Mouse (Mus musculus) CD4-positive, CD25-positive, alpha-beta regulatory T cell, adult 4 months (primary cell): ENCODE results near the gene Lysmd1. TPM values are rescaled to one million over a fixed set of nuclear protein-coding genes. Genes with fewer than 3 reads are reported as not detected.
"Not testable (repeated sequence)": the region's sequence is repeated elsewhere in the genome, so short reads cannot be mapped to it uniquely, and the experiment has no call there.

ENCODE experiments used
- ATAC-seq: one replicate; pipeline ENCODE4 v1.8.0; 2017
- polyA plus RNA-seq, 2 experiments: library from polyadenylated mRNA; unstranded; fragments of 100-300 nt; shearing (Covaris generic); gene quantifications; one replicate each; pipeline ENCODE4 v1.2.1; 2017

Lysmd1 gene
- 10 to 100 TPM; 25.4 to 43.9 TPM for polyA plus RNA-seq

DNA sequence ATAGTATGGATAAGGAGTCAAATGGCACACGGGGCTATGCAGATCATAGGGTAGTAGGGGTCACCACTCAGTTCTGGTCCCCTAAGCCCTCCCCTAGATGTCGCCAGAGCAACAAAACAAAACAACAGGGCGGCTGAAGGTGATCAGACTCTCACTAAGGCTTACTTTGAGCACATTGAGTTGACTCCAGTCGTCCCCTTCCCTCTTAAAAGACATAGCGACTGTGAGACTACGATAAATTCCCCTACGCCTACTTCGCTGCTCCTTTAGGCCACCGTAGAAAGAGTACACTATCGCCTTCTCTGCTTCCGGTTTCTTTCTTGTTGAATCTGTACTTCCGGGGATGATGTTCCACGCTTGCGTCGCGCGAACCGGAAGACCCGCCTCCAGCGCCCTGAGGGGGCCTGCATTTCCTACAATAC is at the start of gene Lysmd1, which contains the start of gene Scnm1:
Gene Lysmd1 (plus strand): TSS at position 409 of the 422 bp plus-strand sequence.
Gene Scnm1 (minus strand): TSS at position 332 of the 422 bp plus-strand sequence.
- ATAC-seq = peak; percentile 84

DNA sequence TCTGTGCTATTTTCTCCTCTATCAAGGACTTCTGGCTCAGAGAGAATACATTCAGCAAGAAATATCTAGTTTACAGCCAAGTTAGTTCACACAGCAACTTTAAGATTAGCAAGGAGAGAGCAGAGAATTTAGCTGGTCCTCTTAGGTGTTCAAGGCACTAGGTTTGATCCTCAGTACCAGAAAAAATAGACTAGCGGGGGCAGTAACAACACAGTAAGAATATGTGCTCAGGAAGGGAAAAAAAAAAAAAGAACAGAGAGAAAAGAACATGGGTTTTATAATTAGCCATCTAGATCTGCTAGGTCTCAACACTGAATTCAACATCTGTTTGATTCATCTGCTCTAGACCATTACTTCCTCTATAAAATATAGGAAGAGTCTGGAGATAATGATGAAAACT is 45.8 kb upstream of the Lysmd1 start:
- ATAC-seq = no peak

DNA sequence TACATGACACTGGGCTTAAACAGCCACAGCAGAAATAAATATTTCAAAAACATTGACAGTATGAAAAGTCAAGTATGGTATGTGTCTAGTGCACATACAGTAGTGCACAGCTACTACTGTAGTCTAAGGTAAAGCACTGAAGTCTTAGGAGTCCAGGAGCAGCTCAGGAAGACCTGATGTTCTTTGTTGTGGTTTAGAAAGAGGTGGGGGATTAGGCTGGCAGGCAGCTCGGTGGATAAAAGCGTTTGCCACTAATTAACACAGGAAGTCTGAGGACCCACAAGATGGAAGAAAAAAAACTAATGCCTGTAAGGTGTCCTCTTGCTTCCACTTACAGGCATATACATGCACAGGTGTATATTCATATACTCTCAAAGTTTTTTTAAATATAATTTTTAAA is 33.0 kb upstream of the Lysmd1 start:
- peak; percentile 68 for ATAC-seq

DNA sequence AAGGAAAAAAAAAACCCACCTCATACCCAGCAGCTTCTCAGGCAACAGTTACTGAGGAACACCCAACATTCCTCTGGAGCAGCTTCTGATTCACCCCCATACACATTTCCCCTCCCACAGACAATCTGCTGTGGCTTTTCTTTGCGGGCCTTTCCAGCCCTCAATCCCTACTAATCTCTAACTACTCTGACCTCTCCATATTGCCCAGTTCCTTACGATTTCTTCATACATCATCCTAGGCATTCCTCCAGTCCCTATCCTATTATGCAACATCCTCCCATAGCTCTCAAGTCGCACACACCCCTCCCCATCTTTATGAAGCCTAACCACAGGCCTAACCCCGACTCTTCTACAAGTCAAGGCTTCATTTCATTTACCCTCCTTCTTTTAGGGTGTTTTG is 28.8 kb upstream of the Lysmd1 start:
- no peak for ATAC-seq

DNA sequence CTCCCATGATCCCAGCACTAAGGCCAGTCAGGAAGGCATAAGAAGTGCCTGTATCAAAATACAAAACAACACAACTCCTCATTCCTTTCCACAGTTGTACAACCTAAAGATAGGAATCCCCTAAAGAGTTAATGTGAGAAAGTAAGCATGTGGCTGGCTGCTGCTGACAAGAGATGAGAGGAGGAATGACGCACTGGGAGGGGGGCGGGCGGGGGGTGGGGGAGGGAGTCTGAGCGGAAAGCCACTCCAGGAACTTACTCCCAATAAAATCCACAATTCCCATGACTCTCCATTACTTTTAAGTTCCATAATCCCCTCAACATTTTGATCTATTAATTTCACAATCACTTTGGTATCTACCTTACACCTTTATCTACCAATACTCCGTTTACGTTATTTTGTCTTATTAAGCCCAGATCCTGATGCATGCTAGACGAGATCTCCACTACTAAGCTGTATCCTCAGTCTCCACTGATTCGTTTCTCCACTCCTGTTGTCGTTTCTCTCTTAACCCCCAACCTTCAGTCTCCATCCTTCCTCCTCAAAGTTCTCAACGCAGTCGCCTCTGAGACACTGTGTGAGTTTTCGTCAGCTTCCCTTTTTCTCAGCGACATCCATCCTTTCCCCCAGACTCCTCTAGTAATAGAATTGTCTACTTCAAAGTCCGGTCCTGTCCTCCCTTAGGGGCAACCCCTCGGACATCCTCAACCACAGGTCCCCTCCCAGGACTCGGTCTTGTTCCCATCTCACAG is 28.1 kb upstream of the Lysmd1 start:
- no peak for ATAC-seq

DNA sequence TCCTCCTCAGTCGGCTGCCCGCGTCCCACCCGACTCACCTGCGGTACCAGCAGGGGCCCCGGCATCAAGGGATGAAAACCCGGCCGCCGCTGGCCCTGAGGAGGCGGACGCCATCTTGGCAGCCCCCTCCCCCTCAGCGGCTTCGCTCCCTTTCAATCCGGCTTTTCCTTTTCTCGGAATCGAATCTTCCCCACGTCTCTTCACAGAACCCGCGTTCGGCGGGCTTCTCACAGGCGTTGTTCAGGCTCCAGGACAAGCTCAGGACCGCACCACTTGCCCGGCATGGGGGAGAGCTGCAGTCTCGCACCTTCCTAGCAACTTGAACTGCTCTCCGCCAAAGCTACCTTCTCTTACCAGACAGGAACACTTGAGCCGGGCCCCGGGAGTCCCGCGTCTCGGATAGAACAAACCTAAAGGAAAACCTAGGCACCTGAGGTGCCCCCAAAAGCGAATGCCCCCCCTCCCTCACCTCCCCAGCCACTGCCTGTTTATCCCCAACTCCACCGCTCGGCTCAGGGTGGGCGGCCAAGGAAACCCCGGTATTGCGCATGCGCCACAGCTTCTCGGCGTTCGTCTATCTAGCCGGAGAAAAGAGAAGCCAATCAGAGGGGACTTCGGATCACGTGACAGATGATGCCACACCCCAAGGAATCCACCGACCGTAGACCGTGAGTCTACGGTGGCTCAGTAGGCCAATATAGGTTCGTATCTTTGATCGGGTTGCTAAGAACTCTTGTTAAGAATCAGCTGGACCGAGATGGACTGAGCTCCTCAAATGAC is 27.4 kb upstream of the Lysmd1 start, which contains the start of gene Pip5k1a:
Gene Pip5k1a (minus strand): TSS at position 593 of the 780 bp plus-strand sequence.
- peak; percentile 84 for ATAC-seq

DNA sequence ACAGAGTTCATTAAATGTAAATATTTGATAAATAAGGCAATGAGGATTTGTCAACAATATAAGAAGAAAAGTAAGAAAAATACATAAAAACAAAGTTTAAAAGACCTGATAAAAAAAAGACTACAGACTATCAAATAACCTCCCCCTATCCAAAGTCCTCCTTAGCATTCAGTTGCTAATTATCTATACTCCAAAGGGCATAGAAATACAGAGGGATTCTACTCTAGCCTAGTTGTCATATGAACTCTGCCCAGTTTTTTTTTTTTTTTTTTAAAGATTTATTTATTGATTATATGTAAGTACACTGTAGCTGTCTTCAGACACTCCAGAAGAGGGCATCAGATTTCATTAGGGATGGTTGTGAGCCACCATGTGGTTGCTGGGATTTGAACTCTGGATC is 26.6 kb upstream of the Lysmd1 start:
- ATAC-seq = not testable (repeated sequence)

DNA sequence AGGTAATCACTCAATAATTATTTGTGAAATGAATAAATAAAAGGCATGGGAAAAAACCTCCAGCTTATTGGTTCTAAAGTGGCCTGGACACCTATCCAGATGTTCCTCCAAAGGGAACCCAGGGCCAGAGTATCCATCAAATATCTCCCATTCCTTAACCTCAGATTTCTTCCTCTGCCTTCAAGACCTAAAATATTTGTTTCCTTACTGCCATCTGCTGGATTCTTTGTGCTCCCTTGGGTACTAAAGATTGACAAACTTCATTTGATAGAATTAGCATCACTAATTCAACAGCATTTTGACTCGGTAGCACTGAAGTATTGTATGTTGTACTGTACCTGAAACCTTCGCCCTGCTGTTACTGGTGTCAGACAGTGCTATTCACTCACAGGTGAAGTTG is 26.0 kb upstream of the Lysmd1 start:
- no peak for ATAC-seq

DNA sequence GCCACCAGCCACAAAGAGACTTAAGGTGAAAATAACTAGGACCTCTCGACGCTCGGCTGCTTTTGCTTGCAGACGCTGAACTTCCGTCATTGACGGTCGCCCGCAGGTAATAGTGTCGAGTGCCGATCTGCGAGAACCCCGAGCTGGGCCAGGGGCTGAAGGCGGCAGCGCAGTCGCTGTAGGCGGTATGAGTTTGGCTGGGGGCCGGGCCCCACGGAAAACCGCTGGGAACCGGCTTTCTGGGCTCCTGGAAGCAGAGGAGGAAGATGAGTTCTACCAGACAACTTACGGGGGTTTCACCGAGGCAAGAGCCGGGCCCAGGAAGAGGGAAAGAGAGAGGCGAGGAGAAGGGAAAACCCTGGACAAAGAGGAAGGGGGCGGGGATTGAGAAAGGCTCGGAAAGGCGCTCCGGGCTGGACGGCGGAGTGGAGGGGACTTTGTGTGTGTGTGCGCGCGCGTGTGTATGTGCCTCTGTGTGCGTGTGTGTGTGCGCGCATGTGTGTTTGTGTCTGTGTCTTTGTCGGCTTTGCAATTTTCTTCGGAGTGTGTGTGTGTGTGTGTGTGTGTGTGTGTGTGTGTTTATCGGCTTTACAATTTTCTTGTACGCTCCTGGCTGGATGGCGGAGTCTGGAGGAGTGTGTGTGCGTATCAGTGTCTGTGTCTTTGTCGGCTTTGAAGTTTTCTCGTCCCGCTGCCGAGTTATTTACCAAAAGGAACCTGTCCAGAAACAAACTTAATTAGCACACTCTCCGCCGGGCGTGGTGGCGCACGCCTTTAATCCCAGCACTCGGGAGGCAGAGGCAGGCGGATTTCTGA is 22.8 kb upstream of the Lysmd1 start, which contains the start of gene Vps72:
Gene Vps72 (plus strand): TSS at position 112 of the 816 bp plus-strand sequence.
- ATAC-seq = peak; percentile 79

DNA sequence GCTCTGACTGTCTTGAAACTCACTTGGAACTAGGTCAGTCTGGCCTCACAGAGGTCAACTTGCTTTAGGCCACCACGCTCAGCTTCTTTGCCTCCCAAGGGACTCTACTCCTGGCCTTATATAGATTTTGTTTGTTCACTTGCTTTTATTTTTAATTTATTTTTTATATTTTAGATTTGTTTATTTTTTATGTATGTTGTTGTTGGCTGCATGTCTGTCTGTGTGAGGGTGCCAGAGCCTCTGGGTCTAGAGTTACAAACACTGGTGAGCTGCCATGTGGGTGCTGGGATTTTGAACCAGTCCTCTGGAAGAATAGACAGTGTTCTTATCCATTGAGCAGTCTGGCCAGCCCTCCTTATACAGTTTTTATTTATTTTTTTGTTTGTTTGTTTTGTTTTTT is 21.1 kb upstream of the Lysmd1 start:
- no peak for ATAC-seq

DNA sequence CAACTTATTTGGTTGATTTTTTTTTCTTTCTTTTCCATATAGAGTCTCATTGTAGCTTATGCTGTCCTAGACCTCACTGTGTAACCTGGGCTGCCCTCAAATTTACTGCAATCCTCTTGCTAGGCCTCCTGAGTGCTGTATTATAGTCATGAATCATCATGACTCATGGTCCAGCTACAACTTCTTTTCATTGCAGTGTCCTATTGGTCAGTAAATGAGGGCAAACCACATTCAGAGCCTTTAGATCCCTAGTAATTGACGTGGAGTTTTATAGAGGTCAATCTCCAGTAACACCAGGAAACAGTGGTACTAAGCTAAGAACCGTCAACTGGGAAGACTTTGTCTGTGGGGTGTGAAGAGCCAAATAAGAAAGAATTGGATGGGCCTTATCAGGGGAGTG is 16.1 kb upstream of the Lysmd1 start:
- no peak for ATAC-seq

DNA sequence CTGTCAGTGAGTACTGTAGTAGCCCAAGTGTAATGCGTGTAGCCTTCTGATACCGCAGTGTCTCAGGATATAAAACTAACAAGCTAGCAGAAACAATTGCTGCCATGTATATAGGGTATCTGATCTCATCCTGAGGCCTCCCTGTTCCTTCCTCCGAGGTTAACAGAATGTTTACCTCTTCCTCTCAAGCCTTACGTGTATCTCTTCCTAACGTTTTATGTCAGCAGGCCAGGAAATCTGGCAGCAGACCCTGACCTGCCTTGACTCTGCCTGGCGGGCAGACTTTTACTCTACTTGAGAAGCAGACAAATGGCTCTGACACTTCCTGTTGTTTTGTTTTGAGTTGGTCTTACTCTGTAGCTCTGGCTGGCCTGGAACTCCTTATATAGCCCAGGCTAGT is 12.3 kb upstream of the Lysmd1 start:
- no peak for ATAC-seq

DNA sequence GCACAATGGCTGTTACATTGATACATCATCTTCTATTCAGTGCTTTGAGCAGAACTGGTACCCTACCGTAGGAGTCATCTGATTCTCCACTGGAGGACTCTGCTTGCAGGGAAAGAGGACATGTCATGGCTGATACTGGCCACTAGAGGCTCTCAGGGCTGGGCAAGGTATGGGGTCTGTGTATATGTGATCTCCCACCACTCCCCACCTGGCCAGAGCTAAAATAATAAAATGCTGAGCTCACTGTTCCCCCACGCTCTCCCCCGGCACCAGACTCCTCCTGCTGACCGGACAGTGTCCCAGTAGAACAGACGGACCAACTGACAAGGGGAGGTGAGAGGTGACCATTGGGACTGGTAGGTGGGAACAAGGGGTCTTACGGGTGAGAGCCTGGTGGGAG is 9.6 kb upstream of the Lysmd1 start, which contains the start of gene Tmod4:
Gene Tmod4 (plus strand): TSS at position 231 of the 400 bp plus-strand sequence.
- ATAC-seq = peak; percentile 63

DNA sequence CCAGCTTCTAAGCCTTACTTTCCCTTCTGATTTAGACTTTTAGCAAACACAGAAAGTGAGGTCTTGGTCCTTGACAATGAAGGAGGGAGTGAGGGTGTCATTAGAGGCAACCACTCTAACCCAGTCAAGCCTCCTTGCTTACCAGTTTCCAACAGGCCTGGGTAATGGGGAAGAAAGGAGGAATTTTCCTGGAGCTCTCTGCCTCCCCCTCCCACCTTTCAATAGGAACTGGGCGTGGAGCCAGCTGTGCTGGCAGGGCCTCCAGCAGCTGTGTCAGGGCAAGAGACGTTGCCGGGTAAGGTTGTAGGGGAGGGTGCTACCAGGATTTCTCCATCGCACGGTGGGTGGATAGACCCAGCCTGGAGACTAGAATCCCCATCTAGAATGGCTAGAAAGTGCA is 8.9 kb upstream of the Lysmd1 start:
- no peak for ATAC-seq

DNA sequence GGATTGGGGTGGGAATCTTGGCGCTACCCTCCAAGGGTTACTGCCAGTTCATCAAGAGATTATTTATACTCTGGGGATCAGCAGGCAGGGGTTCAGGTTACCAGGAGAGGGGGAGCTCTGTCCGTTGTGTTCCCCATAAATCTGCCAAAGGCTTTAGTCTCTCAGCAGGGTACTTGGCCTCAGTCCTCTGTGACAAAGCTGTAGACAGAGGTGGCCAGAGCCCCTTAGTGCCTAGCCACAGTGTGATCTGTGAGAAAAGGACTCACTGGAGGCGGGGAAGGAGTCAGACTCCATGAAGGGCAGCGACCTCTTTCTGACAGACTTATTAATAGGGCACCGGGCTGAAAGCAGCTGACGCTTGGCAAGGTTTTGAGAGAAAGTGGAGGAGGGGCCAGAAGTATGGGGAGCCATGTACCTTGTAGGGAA is 4.6 kb upstream of the Lysmd1 start:
- no peak for ATAC-seq

DNA sequence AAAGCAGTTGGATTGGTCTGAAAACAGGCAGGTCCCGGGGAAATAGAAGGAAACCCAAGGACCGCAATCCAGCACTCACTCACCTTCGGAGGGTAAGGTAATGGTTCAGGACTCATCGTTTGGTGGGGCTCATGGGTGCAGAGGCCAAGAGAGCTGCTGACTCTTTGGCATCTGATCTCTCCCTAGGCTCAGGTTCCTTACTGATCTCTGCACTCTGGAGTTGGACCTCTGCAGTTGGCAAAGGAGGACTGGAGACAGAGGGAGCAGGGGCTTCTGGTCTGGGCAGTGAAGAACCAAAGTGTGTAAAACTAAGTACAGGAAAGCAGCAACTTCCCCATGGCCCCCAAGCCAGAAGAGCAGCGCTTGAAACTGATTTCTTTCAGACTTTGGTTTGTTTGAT is 3.8 kb upstream of the Lysmd1 start:
- no peak for ATAC-seq

DNA sequence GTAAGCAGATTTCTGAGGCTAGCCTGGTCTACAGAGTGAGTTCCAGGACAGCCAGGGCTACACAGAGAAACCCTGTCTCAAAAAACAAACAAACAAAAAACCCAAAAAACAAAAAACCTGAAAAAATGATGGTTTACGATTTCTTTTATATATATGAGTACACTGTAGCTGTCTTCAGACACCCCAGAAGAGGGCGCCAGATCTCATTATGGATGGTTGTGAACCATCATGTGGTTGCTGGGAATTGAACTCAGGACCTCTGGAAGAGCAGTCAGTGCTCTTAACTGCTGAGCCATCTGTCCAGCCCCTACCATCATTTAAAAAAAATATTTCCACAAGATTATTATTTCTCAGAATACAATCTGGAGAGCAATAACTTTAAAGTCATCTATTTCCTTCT is 1.5 kb upstream of the Lysmd1 start:
- not testable (repeated sequence) for ATAC-seq

DNA sequence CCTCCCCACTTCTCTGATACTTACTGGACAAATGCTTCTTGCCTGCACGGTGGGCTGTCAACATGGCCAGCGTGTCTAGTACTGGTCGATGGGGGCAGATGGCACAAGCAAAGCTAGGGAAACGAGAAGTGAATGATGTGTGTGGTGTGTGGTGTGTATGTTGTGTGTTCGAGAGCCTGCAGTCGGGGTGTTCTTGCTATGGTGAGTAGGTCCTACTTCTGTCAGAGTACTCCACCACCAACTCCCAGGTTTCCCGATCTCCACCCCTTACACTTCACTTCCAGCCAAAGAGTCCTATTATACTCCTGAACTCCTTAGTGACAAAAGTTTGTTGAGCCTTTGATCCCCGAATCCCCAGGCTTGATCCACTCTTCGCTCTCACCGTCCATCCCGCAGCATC is 712 bp upstream of the Lysmd1 start:
- no peak for ATAC-seq

DNA sequence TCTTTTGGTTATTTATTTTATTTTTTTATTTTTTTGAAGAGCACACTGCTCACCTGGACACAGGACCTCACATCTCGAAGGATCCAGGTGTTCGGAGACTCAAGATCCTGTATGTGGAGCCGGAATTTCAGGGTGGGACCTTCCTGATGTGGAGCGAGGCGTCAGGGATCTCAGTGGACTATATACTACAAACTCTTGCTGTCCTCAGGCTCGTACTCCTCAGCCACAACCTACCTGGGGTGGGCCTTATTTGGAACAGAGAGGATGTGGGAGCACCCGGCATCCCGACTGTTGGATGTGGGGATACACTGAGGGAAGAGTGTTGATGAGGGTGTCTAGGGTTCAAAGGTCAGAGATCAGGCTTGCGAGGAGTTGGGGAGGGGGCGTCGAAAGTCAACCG is 245 bp downstream of the Lysmd1 start:
- not testable (repeated sequence) for ATAC-seq

DNA sequence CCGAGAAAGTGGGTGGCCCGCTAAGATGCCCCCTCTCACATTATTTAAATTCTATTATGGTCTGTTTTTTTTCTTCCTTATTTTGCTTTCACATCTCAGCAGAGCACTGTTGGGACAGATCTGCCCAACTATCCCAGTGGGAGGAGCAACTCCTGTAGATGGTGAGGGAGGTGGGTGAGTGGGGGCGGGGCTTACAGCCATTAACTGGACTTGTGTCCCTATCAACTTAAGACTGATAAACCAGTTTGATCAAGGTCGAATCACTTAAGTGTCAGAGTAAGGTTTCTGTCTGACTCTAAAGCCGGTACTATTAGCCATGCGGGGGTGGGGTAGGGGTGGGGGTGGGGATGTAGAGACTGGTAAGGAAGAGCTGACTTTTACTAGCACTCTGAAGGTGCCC is 1.1 kb downstream of the Lysmd1 start:
- no peak for ATAC-seq

DNA sequence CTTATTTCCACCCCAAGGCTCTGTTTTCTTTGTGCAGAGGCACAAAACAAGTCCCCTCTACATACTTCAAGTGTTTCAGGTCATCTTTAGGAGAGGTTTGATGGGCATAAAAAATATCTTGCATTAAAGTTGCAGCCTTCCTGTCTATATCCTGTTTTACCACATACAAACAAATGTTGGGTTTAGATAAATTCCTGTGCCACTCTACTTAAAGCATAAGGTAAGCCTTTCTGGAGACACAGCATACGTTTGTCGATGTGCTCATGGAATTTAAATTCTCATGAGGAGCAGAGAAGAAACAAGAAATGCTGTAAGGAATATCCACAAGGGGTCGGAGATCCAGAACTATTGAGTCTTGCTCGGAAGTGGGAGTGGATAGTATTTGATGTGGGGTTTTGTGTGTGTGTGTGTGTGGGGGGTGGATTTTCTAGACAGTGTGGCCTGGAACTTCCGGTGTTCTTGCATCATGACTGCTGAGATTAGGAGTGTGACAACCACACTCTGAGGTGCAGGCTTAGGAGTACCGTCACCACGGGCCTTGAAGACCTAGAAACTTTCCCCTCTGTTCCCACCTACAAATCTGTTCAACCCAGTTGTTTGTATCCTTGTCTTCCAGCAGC is 1.7 kb downstream of the Lysmd1 start:
- peak; percentile 76 for ATAC-seq

DNA sequence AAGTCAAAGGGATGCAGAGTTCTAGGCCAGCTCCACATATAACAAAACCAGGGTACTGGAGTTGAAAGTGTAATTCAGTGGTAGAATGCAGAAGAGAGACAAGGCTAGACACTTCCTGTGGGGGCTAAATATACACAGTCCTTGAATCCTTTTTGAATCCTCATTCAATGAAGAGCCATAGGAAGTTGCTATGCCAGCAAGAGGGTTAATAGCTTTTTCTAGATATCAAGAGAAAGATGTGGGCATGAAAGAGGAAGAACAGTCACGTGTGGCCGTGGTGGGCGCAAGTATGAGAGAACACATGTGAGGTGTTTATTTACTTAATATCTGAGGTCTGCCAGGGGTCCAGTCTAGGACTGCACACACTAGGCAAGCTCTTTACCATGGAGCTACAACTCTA is 2.4 kb downstream of the Lysmd1 start:
- no peak for ATAC-seq
